Mouse (Mus musculus) right cerebral cortex, postnatal 4 days (tissue): ENCODE results near the gene Bhlhe41.

Experiments
- DNase-seq: peaks from one replicate; pipeline ENCODE4 v3.0.0-alpha.2; 2022

Gene Bhlhe41

DNA sequence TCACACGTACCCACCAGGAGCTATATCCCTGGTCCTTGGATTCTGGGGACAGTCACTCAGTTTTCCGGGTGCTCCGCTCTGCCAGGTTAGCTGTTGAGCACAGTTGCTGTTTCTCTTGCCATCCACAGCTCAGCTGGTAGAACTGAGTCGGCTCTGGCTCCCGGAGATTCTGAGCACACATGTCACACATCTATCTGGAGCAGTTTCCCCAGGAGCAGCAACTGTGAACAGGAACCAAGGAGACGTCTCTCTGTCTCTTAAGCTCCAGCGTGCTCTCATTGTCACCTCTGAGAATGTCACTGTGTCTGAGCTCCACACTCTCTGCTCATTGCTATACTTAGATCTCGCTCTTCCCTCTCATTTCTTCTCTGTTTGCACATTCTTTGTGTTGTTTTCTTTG, 32.4 kb downstream of the Bhlhe41 start:
- DNase-seq: no peak

GRCm38 (mm10) chr6:145830617-145831016, 34.7 kb downstream of the Bhlhe41 start:
- no peak for DNase-seq

GRCm38 (mm10) chr6:145830117-145830516, 35.2 kb downstream of the Bhlhe41 start:
- DNase-seq: peak; percentile 72

DNA sequence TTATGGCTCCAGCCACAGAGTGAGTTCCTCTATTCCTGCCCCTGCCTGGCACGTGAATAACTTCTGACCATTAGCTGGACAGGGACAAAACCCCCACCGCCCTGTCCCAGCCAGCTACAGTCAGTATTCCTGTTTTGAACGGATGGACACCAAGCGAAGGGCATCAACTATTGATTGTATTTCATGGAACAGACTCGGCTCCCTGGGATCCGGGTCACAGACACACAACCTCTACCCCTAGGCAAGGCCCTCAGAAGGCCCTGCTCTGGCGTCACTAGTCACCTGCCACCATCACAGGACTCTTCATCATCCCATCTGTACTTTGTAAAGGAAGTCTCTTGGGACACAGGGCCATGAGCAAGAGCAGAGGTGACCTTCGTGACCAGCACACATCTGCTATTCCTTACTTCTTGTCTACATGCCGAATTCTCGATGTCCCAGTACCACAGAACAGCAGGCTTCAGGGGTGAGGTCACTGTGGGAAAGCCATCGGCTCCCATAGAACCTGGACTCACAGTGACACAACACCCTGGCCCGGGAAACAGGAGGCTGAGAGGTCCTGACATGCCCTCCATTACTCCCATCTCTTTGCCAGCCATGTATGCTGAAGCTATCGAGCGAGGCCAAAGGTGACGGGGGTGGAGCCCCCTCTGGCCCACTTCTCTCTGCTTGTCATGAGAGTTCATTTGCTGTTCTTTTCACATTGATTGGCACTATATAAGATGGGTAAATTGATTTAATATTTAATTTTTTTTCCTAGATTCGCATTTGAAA, 36.1 kb downstream of the Bhlhe41 start:
- DNase-seq: no peak

GRCm38 (mm10) chr6:145826305-145826704, 39.1 kb downstream of the Bhlhe41 start:
- DNase-seq: no peak

DNA sequence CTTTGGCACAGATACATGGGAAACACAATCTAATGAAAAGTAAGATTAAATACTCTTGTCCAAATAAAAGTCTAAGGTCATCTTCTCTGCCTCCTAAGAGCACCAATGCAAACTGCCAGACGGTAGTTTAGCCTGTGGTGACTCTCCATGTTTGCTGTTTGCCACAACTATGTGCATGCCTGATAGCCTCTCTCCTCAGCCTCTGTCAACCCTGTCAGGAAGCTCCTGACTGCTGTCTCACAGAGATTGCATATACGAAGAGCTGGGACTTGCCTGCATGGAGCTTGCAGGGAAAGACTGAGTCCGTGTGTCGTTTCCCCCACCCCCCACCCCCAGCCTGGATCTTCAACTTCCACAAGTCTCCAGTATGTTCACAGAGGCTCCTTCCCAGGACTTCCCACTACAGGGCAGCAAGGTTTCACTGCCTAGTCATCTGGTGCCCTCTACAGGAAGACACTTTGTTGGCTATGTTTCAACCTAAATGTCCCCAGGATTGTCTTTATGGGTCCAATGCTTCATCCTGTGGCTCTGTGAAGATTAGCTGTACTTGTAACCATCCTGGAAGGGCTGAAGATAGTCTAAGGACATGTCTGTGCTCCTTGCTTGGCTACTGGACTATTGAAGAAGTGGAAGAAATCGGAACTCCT, 41.6 kb downstream of the Bhlhe41 start:
- DNase-seq: no peak

- DNase-seq: no peak
These were observed 42.3 kb downstream of the Bhlhe41 start for GRCm38 (mm10) chr6:145823103-145823502.

DNA sequence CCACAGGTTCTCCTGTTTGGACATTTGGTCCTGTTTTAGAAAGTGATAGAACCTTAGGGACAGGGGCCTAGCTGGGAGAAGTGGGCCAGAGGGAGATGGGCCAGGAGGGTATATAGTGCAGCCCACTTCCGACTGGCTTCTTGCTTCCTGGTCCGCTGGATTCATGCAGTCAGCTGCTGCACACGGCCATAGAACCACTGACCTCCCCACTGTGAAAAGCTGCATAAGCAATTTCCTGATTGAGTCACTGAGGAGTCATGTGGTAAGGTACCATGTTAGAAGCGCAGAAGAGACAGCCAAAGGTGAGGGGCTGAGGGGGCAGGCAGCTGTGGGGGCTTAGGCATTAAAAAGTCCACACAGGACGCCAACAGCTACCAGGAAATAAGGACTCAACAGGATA, 43.1 kb downstream of the Bhlhe41 start:
- DNase-seq: no peak

DNA sequence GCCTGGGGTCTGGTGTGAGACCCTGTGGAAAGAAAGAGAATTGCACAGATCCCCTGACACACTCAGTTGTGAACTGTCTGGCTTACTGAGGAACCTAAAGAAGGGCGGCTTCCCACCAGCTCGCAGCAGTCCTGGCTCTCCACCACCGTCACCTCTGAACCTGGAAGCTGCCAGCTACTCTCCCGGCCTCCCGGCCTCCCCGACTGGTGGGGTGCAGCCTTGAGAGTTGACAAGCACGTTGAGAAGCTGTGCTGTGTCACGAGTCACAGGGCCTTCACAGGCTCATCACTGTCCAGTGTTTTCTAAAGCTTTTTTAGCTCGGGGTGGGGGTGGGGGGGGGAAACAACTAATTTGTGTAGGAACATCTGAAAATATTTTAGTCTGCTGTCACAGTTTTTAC, 46.2 kb downstream of the Bhlhe41 start:
- no peak for DNase-seq

DNA sequence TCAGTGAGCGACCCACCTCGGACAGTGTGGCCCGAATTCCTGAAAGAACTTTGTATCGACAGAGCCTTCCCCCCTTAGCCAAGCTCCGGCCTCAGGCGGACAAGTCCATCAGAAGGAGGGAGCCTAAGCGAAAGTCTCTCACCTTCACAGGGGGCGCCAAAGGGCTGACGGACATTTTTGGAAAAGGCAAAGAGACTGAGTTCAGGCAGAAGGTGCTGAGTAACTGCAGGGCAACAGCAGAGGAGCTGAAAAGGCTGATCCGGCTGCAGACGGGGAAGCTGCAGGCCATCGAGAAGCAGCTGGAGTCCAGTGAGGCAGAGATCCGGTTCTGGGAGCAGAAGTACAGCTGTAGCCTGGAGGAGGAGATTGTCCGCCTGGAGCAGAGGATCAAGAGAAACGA, 50.2 kb downstream of the Bhlhe41 start:
- no peak for DNase-seq

- no peak for DNase-seq
These were observed 54.2 kb downstream of the Bhlhe41 start for GRCm38 (mm10) chr6:145811174-145811573.

- no peak for DNase-seq
These were observed 55.3 kb downstream of the Bhlhe41 start for GRCm38 (mm10) chr6:145810015-145810414.

DNA sequence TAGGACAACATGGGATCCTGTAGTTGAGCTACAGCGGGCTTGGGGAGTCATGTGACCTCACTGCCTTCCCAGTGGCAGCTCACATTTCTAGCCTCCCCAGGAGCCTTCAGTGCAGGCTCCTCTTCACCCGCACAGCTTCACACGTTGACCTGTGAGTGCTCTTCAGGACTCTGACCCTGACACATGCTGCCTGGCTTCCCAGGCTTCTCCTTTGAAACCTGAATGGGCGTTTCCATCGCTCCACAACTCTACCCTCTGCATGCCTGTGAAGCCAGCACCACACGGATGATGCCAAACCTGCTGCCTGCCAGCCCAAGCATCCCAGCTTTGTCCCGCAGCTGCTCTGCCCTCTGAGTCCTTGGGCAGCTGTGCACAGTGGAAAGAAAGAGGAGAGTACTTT, 55.8 kb downstream of the Bhlhe41 start:
- DNase-seq: no peak
